In genomic region chr6:54119885-54120666, GRCm38 (mm10) we compare ENCODE assay signal across 7 mouse cellular contexts.
DNase-seq lines count a peak whose midpoint lies in the region; ATAC-seq and TF ChIP-seq lines count a peak whose summit lies in the region.

No protein-coding gene starts in this region.

- no peaks in the 10 kb centered on the region for H3K9me3 ChIP-seq in embryonic facial prominence, embryonic 14.5 days (ENCODE audit: control insufficient read depth, low read length)

- WGBS in embryonic facial prominence, embryonic 14.5 days = 37% methylated on average over 13 of the region's 13 CpGs
- WGBS in thymus, adult 2 months = 33% methylated on average over 13 of the region's 13 CpGs

- H3K27ac ChIP-seq in embryonic facial prominence, embryonic 14.5 days (replicated peaks; ENCODE audit: low read depth, low read length) = no peak overlapping the region
- no peak overlapping the region for H3K27ac ChIP-seq in thymus, adult 2 months (ENCODE audit: control insufficient read depth, insufficient read depth, low read length)

- peak; percentile 73 for DNase-seq in CD4-positive helper T cell, adult 2 months (ENCODE audit: low read depth, low spot score)
- DNase-seq in R1 (ENCODE audit: low read depth, low spot score) = peak; percentile 61
- peak; percentile 54 for DNase-seq in embryonic facial prominence, embryonic 14.5 days (ENCODE audit: low spot score)
- peak; percentile 48 to 76 for DNase-seq in layer of hippocampus, postnatal 14 days (ENCODE audit: low spot score in 2 of 2)
- peak; percentile 13 for DNase-seq in thymus, adult 2 months
- no peak for DNase-seq in adrenal gland, adult (ENCODE audit: inconsistent age in 2 of 2, low spot score in 1 of 2)
- DNase-seq in gastrocnemius, adult 8-10 months (ENCODE audit: low spot score in 2 of 2) = no peak

- no peak for TF ChIP-seq CTCF in thymus, adult 2 months (IDR thresholded peaks at IDR 0.05; ENCODE audit: borderline replicate concordance, control insufficient read depth, extremely low read depth, insufficient read depth, low read length, poor library complexity)

- H3K36me3 ChIP-seq in embryonic facial prominence, embryonic 14.5 days (ENCODE audit: control insufficient read depth, insufficient read depth, low read length) = no peaks in the 10 kb centered on the region
- no peaks in the 10 kb centered on the region for H3K36me3 ChIP-seq in thymus, adult 2 months (ENCODE audit: control insufficient read depth, insufficient read depth, low read length)

- no peaks in the 10 kb centered on the region for H3K27me3 ChIP-seq in embryonic facial prominence, embryonic 14.5 days (replicated peaks; ENCODE audit: control insufficient read depth, insufficient read depth, low read length)
- H3K27me3 ChIP-seq in thymus, adult 2 months (ENCODE audit: control insufficient read depth, insufficient read depth, low read length) = no peaks in the 10 kb centered on the region

- H3K4me3 ChIP-seq in embryonic facial prominence, embryonic 14.5 days (ENCODE audit: low read depth, low read length) = no peak overlapping the region
- no peak overlapping the region for H3K4me3 ChIP-seq in thymus, adult 2 months (ENCODE audit: control insufficient read depth, insufficient read depth, low read length)

- TF ChIP-seq POLR2A in thymus, adult 2 months (IDR thresholded peaks at IDR 0.05; ENCODE audit: control insufficient read depth, extremely low read depth, insufficient read depth, low read length, poor library complexity) = no peak

- H3K9ac ChIP-seq in embryonic facial prominence, embryonic 14.5 days (ENCODE audit: low read depth, low read length) = no peak overlapping the region

- no peaks in the 10 kb centered on the region for H3K4me1 ChIP-seq in embryonic facial prominence, embryonic 14.5 days (ENCODE audit: control insufficient read depth, insufficient read depth, low read length)
- H3K4me1 ChIP-seq in thymus, adult 2 months (replicated peaks; ENCODE audit: control insufficient read depth, insufficient read depth, low read length) = peaks cover 15% of the 10 kb centered on the region

- no peak; the same call in 1 of the 2 replicates for ATAC-seq in embryonic facial prominence, embryonic 14.5 days (ENCODE audit: low read depth)

- H3K4me2 ChIP-seq in embryonic facial prominence, embryonic 14.5 days (ENCODE audit: low read depth, low read length) = no peak overlapping the region

Comparison
In these comparisons a context has a peak if more than half of its experiments do, and no peak if none do; other contexts are left out.
1. DNase-seq: peak in CD4-positive helper T cell, adult 2 months (single experiment), R1 (single experiment), embryonic facial prominence, embryonic 14.5 days (single experiment), layer of hippocampus, postnatal 14 days (2 of 2) and thymus, adult 2 months (single experiment); none in adrenal gland, adult (0 of 2) and gastrocnemius, adult 8-10 months (0 of 2).